Mouse (Mus musculus) neutrophil, adult 83 days (primary cell): Measurements from ENCODE around the gene Gtf2ird2. TPM values are rescaled to one million over a fixed set of nuclear protein-coding genes. Genes with fewer than 3 reads are reported as not detected.

Experiments
- total RNA-seq, 2 experiments: library from RNA; stranded (reverse); gene quantifications; one replicate each; pipeline ENCODE4 v1.2.4; 2023

Gtf2ird2 gene
- total RNA-seq: 1 to 10 TPM; 3.0 to 3.9 TPM

DNA sequence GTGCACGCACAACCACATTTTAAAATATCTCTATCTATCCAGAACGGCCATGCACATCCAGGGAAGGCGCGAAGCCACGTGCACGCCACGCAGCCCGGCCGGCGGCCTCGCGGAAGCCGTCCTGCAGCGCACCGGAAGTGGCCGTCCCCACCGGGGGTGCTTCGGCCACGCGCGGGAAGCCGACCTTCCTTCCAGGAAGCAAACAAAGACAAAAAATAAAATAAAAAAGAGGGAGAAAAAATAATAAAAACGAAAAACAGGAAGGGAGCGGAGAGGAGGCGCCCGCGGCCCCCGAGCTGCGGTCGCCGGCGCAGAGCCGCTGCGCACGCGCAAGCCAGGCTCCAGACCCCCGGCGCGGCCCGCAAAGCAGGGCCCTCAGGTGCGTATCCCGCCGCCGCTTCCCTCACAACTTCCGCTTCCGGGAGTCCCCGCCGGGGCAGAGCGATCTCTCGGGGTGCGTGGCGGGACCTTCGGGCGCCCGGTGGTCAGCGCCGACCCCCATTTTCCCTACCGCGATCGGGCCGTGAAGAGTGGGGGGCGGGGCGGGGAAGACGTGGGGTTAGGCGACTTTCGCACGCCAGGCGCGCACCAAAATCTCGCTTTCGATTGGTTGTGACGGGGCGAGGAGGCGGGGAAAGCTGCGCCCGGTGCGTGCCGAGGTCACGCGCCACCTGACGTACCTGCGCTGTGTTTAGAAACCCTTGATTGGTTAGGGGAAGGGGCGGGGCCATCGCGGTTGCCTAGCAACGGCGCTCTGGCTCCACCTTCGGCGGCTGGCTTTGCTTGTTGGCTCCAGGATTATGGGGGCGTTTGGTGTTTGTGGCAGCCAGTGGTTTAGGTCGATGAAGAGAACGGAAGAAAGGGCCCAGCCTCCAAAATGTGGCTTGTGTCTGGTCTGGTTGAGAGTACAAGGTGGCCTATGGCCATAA, at the start of gene Gtf2ird2:
TSS of gene Gtf2ird2 (plus strand) at position 140 of the 929 bp plus-strand sequence.

DNA sequence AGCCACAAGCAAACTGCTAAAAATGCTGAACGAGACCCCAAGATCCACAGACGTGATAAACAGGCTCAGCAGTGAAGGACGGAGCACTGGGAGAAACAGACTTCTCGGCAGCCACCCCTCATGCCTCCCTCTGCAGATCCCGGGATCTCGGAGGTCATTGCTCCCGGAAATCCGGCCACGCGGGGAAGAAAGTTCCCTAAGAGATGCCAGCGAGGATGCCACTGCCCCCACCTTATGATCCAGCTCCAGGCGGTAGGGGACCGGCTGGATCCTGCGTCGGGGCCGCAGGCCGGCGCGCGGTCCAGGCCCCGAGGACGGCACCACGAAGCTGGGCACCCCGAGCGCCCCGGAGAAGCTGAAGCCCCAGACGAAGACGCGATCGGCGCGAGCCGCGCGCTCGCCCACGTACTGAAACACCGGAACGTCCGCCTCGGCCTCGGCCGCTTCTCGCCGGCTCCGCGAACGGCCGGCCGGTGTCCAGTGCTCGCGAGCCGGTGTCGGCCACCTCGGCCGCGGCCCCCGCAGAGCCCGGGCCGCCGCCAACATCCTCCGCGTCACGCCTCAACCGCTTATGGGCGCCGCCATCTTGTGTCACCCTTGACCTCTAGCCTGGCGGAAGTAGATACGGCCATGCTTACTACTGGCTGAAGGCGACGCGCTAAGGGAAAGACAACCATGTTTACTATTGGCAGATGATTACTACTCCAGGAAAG, 7.5 kb upstream of the Gtf2ird2 start, which contains the start of gene Rcc1l:
TSS of gene Rcc1l (minus strand) at position 606 of the 713 bp plus-strand sequence.

DNA sequence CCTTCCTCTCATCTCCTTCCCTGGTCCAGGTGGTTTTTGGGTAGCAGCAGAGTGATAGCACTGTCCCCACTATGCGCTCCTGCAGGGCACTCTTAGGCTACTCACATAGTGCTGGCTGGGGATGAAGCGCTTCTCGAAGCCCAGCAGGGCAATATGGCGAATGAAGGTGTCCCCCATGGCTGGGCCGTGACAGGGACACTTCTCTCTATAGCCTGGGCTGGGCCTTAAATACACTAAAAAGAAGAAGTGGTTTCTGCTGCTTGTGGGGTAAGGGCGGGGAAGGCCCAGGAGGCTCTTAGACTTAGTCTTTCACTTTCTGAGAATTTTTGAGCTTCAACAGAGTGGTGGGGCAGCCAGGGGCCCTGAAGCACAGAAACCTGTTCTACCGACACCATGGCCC, 45.6 kb downstream of the Gtf2ird2 start, which contains the start of gene Ncf1:
TSS of gene Ncf1 (minus strand) at position 235 of the 400 bp plus-strand sequence.

Other genes with a start within 250 kb of the Gtf2ird2 start
- gene Castor2, start 84.3 kb upstream of the Gtf2ird2 start, total RNA-seq: 1 to 10 TPM; 2.4 to 2.9 TPM
- 1 to 10 TPM; 4.6 to 6.2 TPM for gene Rcc1l, start 7.2 kb upstream of the Gtf2ird2 start, total RNA-seq
- 1,000 to 10,000 TPM; 1,064 to 1,106 TPM for gene Ncf1, start 45.6 kb downstream of the Gtf2ird2 start, total RNA-seq
- 10 to 100 TPM; 35.2 to 42.6 TPM for gene Gtf2i, start 130.7 kb downstream of the Gtf2ird2 start, total RNA-seq